Mouse (Mus musculus) MEL (cell line): ENCODE data around the gene Proser2. TPM values are rescaled to one million over a fixed set of nuclear protein-coding genes. Genes with fewer than 3 reads are reported as not detected.

Source experiments
- DNase-seq: peaks from one replicate; pipeline ENCODE4 v3.0.0; 2011; ENCODE audit warnings: low read depth, low spot score
- H3K27ac ChIP-seq: 2 replicates; pipeline ENCODE4 v1.5.1; 2012; ENCODE audit warnings: low read depth, mild to moderate bottlenecking, control low read depth, low read length, moderate library complexity; ENCODE audit not compliant: control insufficient read depth
- H3K27me3 ChIP-seq, 2 experiments: fragments of 150-350 bp in 1 of 2; sonication (generic) in 1 of 2; 2 replicates each; pipeline ENCODE4 v1.6.1; 2012; ENCODE audit warnings: low read length in 2 of 2, mild to moderate bottlenecking in 2 of 2, improper control_type of control experiment in 1 of 2, moderate library complexity in 1 of 2; ENCODE audit not compliant: insufficient read depth in 2 of 2, control insufficient read depth in 1 of 2
- H3K36me3 ChIP-seq, 2 experiments: 2 replicates each; pipeline ENCODE4 v1.6.1; 2012 to 2014; ENCODE audit warnings: low read length in 2 of 2, improper control_type of control experiment in 1 of 2, inconsistent platforms in 1 of 2, mild to moderate bottlenecking in 1 of 2; ENCODE audit not compliant: insufficient read depth in 2 of 2, control insufficient read depth in 1 of 2
- H3K4me1 ChIP-seq, 2 experiments: fragments of 150-350 bp in 1 of 2; sonication (generic) in 1 of 2; 2 replicates each; pipeline ENCODE4 v1.6.1; 2012; ENCODE audit warnings: low read length in 2 of 2, improper control_type of control experiment in 1 of 2, mild to moderate bottlenecking in 1 of 2; ENCODE audit not compliant: insufficient read depth in 2 of 2, control insufficient read depth in 1 of 2
- H3K4me3 ChIP-seq, 2 experiments: fragments of 150-350 bp in 1 of 2; sonication (generic) in 1 of 2; 2 replicates each; pipeline ENCODE4 v1.5.1; 2012; ENCODE audit warnings: low read depth in 2 of 2, low read length in 2 of 2, mild to moderate bottlenecking in 2 of 2, moderate library complexity in 2 of 2, control low read depth in 1 of 2, improper control_type of control experiment in 1 of 2; ENCODE audit not compliant: control insufficient read depth in 1 of 2, insufficient read depth in 1 of 2
- H3K79me2 ChIP-seq: 2 replicates; pipeline ENCODE4 v1.6.1; 2012; ENCODE audit warnings: mild to moderate bottlenecking, low read length, moderate library complexity; ENCODE audit not compliant: control insufficient read depth, poor library complexity, insufficient read depth
- H3K9ac ChIP-seq: 2 replicates; pipeline ENCODE4 v1.6.1; 2012; ENCODE audit warnings: low read depth, mild to moderate bottlenecking, control low read depth, low read length, moderate library complexity; ENCODE audit not compliant: control insufficient read depth, poor library complexity, severe bottlenecking
- H3K9me3 ChIP-seq: fragments of 150-350 bp; sonication (generic); replicated peaks from 2 replicates; pipeline ENCODE4 v1.6.1; 2012; ENCODE audit warnings: mild to moderate bottlenecking, low read length, improper control_type of control experiment, moderate library complexity; ENCODE audit not compliant: insufficient read depth
- BHLHE40 ChIP-seq: IDR thresholded peaks from 2 replicates; pipeline ENCODE4 v1.6.1; 2012; ENCODE audit warnings: low read depth, mild to moderate bottlenecking, inconsistent platforms, low read length, improper control_type of control experiment, borderline replicate concordance
- CHD1 ChIP-seq: IDR thresholded peaks from 2 replicates; pipeline ENCODE4 v1.6.1; 2012; ENCODE audit warnings: low read depth, mild to moderate bottlenecking, inconsistent platforms, low read length, improper control_type of control experiment
- CTCF ChIP-seq, 3 experiments: IDR thresholded peaks in 2 of 3; conservative IDR thresholded peaks in 1 of 3; 2 replicates each; pipeline ENCODE4 v1.5.1; 2011 to 2012; ENCODE audit warnings: low read length in 3 of 3, low read depth in 2 of 3, mild to moderate bottlenecking in 2 of 3, improper control_type of control experiment in 1 of 3, inconsistent platforms in 1 of 3, mixed read lengths in 1 of 3, moderate library complexity in 1 of 3; ENCODE audit not compliant: control insufficient read depth in 1 of 3, insufficient read depth in 1 of 3, poor library complexity in 1 of 3, severe bottlenecking in 1 of 3
- E2F4 ChIP-seq: IDR thresholded peaks from 2 replicates; pipeline ENCODE4 v1.6.1; 2011; ENCODE audit warnings: low read depth, low read length, improper control_type of control experiment, borderline replicate concordance
- ELF1 ChIP-seq: IDR thresholded peaks from 2 replicates; pipeline ENCODE4 v1.6.1; 2014; ENCODE audit warnings: low read depth, mild to moderate bottlenecking, inconsistent platforms, low read length, improper control_type of control experiment, moderate library complexity
- GABPA ChIP-seq: IDR thresholded peaks from 2 replicates; pipeline ENCODE4 v1.6.1; 2012; ENCODE audit warnings: low read depth, mild to moderate bottlenecking, inconsistent platforms, low read length, improper control_type of control experiment, moderate library complexity
- GATA1 ChIP-seq: IDR thresholded peaks from 2 replicates; pipeline ENCODE4 v1.6.1; 2011; ENCODE audit warnings: low read depth, low read length, improper control_type of control experiment
- HCFC1 ChIP-seq: IDR thresholded peaks from 2 replicates; pipeline ENCODE4 v1.6.1; 2012; ENCODE audit warnings: low read depth, mild to moderate bottlenecking, inconsistent platforms, low read length, improper control_type of control experiment, moderate library complexity
- JUND ChIP-seq: IDR thresholded peaks from 2 replicates; pipeline ENCODE4 v1.6.1; 2011; ENCODE audit warnings: low read depth, mild to moderate bottlenecking, improper control_type of control experiment, low read length
- MAZ ChIP-seq: IDR thresholded peaks from 2 replicates; pipeline ENCODE4 v1.6.1; 2012; ENCODE audit warnings: low read depth, mild to moderate bottlenecking, inconsistent platforms, low read length, improper control_type of control experiment
- MEF2A ChIP-seq: IDR thresholded peaks from 2 replicates; pipeline ENCODE4 v1.6.1; 2014; ENCODE audit warnings: low read depth, mild to moderate bottlenecking, inconsistent platforms, low read length, improper control_type of control experiment; ENCODE audit not compliant: poor library complexity, insufficient replicate concordance, severe bottlenecking; ENCODE audit errors: extremely low read depth
- MXI1 ChIP-seq: IDR thresholded peaks from 2 replicates; pipeline ENCODE4 v1.6.1; 2011; ENCODE audit warnings: mild to moderate bottlenecking, low read depth, low read length, improper control_type of control experiment
- MYB ChIP-seq: IDR thresholded peaks from 2 replicates; pipeline ENCODE4 v1.6.1; 2011; ENCODE audit warnings: mild to moderate bottlenecking, low read depth, low read length, improper control_type of control experiment
- NELFE ChIP-seq: IDR thresholded peaks from 2 replicates; pipeline ENCODE4 v1.6.1; 2011; ENCODE audit warnings: low read depth, low read length, improper control_type of control experiment
- NRF1 ChIP-seq: IDR thresholded peaks from 2 replicates; pipeline ENCODE4 v1.6.1; 2014; ENCODE audit warnings: low read depth, mild to moderate bottlenecking, inconsistent platforms, low read length, improper control_type of control experiment, moderate library complexity; ENCODE audit not compliant: poor library complexity, insufficient read depth, severe bottlenecking
- POLR2A ChIP-seq, 2 experiments: IDR thresholded peaks; 2 replicates each; pipeline ENCODE4 v1.6.1; 2011 to 2012; ENCODE audit warnings: low read length in 2 of 2, mild to moderate bottlenecking in 2 of 2, control low read depth in 1 of 2, improper control_type of control experiment in 1 of 2, low read depth in 1 of 2, moderate library complexity in 1 of 2; ENCODE audit not compliant: control insufficient read depth in 1 of 2, insufficient read depth in 1 of 2, poor library complexity in 1 of 2
- POLR2AphosphoS2 ChIP-seq: IDR thresholded peaks from 2 replicates; pipeline ENCODE4 v1.6.1; 2011; ENCODE audit warnings: low read length, improper control_type of control experiment
- RAD21 ChIP-seq: IDR thresholded peaks from 2 replicates; pipeline ENCODE4 v1.6.1; 2011; ENCODE audit warnings: mild to moderate bottlenecking, low read depth, low read length, improper control_type of control experiment
- SMC3 ChIP-seq: IDR thresholded peaks from 2 replicates; pipeline ENCODE4 v1.6.1; 2011; ENCODE audit warnings: low read depth, low read length, improper control_type of control experiment
- TBP ChIP-seq: IDR thresholded peaks from 2 replicates; pipeline ENCODE4 v1.8.0; 2011; ENCODE audit warnings: low read depth, low read length, improper control_type of control experiment
- USF2 ChIP-seq, 2 experiments: IDR thresholded peaks; 2 replicates each; pipeline ENCODE4 v1.6.1; 2011 to 2012; ENCODE audit warnings: improper control_type of control experiment in 2 of 2, low read length in 2 of 2, borderline replicate concordance in 1 of 2, inconsistent platforms in 1 of 2, low read depth in 1 of 2, mild to moderate bottlenecking in 1 of 2; ENCODE audit not compliant: insufficient read depth in 1 of 2
- ZC3H11A ChIP-seq: IDR thresholded peaks from 2 replicates; pipeline ENCODE4 v1.6.1; 2012; ENCODE audit warnings: low read depth, mild to moderate bottlenecking, inconsistent platforms, low read length, improper control_type of control experiment
- ZKSCAN1 ChIP-seq: IDR thresholded peaks from 2 replicates; pipeline ENCODE4 v1.6.1; 2012; ENCODE audit warnings: low read depth, mild to moderate bottlenecking, inconsistent platforms, low read length, improper control_type of control experiment, moderate library complexity
- ZNF384 ChIP-seq: IDR thresholded peaks from 2 replicates; pipeline ENCODE4 v1.6.1; 2012; ENCODE audit warnings: low read depth, mild to moderate bottlenecking, inconsistent platforms, low read length, improper control_type of control experiment
- polyA plus RNA-seq, 2 experiments: library from polyadenylated mRNA; stranded (reverse) in 1 of 2; unstranded in 1 of 2; fragments of >175 nt in 1 of 2; fragments of >200 nt in 1 of 2; gene quantifications; 2 replicates each; pipeline versions ENCODE4 v1.2.1 to v1.2.4; 2012; ENCODE audit warnings: low replicate concordance in 2 of 2, low read depth in 1 of 2; ENCODE audit not compliant: insufficient read length in 2 of 2, insufficient read depth in 1 of 2, missing spikeins in 1 of 2
- total RNA-seq: library from RNA; depleted of rRNA; stranded (reverse); fragments of 300-350 nt; gene quantifications from 2 replicates; pipeline ENCODE4 v1.2.3, GENCODE M21; 2012

Gene Proser2
- total and polyA plus RNA-seq, 3 experiments = not detected

DNA sequence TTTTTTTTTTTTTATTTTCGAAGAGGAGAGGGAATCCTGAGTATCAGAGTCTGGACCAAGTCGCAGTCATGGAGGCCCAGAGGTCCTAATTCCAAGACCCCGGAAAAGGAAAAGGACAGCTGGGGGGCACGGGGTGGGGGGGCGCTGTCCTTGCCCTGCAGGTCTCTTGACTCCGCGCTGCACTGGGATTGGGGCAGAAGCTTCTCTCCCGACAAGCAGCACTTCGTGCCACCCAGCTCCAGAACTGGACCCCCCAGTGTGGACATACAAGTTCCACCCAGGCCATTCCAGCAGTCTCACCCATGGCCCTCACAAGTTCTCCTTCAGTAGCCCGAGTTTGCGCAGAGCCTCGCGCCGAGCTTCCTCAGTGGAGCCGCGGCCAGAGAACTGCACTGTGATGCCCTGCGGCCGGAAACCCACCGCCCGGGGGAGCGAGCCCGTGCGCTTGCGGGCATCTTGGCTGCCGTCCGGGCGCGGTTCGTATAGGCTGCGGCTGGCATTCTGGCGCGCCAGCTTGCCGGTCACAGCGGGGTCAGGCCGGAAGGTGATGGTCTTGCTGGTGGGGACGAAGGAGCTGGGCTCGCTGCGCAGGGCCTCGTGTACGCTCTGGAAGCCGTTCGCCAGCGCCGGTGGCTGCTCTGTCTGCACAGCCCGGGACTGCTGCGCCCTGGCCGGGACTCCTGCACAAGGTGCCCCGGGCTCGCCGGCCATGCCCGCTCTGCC lies 29.8 kb downstream of the Proser2 start:
- no peak for TF ChIP-seq CHD1
- TF ChIP-seq NELFE = no peak
- TF ChIP-seq HCFC1 = no peak
- TF ChIP-seq MXI1 = no peak
- no peak for TF ChIP-seq GATA1
- no peak for TF ChIP-seq POLR2A (IDR thresholded peaks at IDR 0.05; ENCODE audit: control insufficient read depth in 1 of 2, insufficient read depth in 1 of 2, low read depth in 1 of 2, low read length in 2 of 2, poor library complexity in 1 of 2)
- TF ChIP-seq NRF1 = no peak
- TF ChIP-seq GABPA = no peak
- TF ChIP-seq JUND = no peak
- no peak for TF ChIP-seq ZKSCAN1
- no peak for TF ChIP-seq ZNF384
- TF ChIP-seq TBP = no peak
- TF ChIP-seq POLR2AphosphoS2 = no peak
- Histone ChIP-seq H3K9me3 (no peaks in the 10 kb centered on the region), H3K4me3 (no peak overlapping the region), H3K4me1 (no peaks in the 10 kb centered on the region), H3K27ac (no peak overlapping the region), H3K79me2 (no peaks in the 10 kb centered on the region), H3K27me3 (peaks cover 0 to 3% of the 10 kb centered on the region in 2 experiments; a peak in 3 of 4 replicates), H3K9ac (no peak overlapping the region), H3K36me3 (no peaks in the 10 kb centered on the region)
- no peak for DNase-seq

DNA sequence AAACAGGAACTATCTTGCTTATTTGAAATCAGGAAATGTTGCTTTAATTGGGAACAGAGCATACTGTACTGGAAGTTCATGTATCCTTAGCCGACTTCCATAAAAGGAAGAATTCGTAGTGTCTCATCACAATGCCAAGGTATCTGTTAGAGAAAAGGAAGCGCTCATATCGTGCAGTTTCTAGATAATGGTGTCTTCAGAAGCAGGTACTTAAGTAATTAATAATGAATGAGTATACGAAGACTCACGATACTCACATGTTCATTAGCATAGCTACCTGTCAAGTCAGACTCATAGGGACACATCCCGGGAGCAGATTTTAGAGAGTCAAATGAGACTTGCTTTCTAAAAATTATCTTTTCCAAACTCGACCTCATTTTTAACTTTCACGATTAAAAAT lies 30.6 kb downstream of the Proser2 start:
- Histone ChIP-seq H3K36me3 (no peaks in the 10 kb centered on the region), H3K9ac (no peak overlapping the region), H3K9me3 (no peaks in the 10 kb centered on the region), H3K27ac (no peak overlapping the region), H3K4me1 (no peaks in the 10 kb centered on the region), H3K4me3 (no peak overlapping the region), H3K27me3 (peaks cover 0 to 3% of the 10 kb centered on the region in 2 experiments; a peak in 3 of 4 replicates), H3K79me2 (no peaks in the 10 kb centered on the region)
- TF ChIP-seq RAD21 = no peak
- DNase-seq = no peak

DNA sequence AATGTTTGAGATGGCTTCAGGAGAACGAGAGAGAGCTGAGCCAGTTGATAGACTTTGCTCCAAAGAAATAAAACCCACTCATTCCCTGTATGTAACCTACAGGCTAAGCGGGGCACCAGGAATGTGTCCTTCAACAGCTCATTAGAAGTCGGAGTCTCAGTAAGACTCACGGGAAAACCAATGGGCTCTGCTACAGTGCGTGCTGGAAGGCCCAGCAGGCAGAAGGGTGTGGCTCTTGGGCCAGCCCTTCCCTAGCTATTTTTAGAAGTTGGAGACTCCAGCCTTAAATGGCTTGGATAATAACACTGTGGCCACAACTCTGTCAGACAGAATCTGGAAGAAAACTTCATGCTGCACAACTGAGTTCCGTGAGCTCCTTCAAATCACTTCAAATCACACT lies 31.1 kb downstream of the Proser2 start:
- DNase-seq = no peak
- Histone ChIP-seq H3K27me3 (peaks cover 0 to 3% of the 10 kb centered on the region in 2 experiments; a peak in 3 of 4 replicates), H3K4me1 (no peaks in the 10 kb centered on the region), H3K36me3 (no peaks in the 10 kb centered on the region), H3K4me3 (no peak overlapping the region), H3K9ac (no peak overlapping the region)
- no peak for TF ChIP-seq CTCF (IDR thresholded peaks at IDR 0.05 in 2 of 3, conservative IDR thresholded peaks at IDR 0.05 in 1 of 3; ENCODE audit: control insufficient read depth in 1 of 3, insufficient read depth in 1 of 3, low read depth in 2 of 3, low read length in 3 of 3, poor library complexity in 1 of 3, severe bottlenecking in 1 of 3)
- TF ChIP-seq USF2 (IDR thresholded peaks at IDR 0.05; ENCODE audit: borderline replicate concordance in 1 of 2, insufficient read depth in 1 of 2, low read depth in 1 of 2, low read length in 2 of 2) = no peak
- TF ChIP-seq POLR2A (IDR thresholded peaks at IDR 0.05; ENCODE audit: control insufficient read depth in 1 of 2, insufficient read depth in 1 of 2, low read depth in 1 of 2, low read length in 2 of 2, poor library complexity in 1 of 2) = no peak
- TF ChIP-seq ZC3H11A = no peak
- no peak for TF ChIP-seq MYB
- TF ChIP-seq MXI1 = no peak
- TF ChIP-seq MEF2A = no peak
- TF ChIP-seq ELF1 = no peak
- TF ChIP-seq E2F4 = no peak
- TF ChIP-seq HCFC1 = no peak
- no peak for TF ChIP-seq SMC3
- no peak for TF ChIP-seq BHLHE40
- no peak for TF ChIP-seq MAZ
- no peak for TF ChIP-seq GABPA
- no peak for TF ChIP-seq POLR2AphosphoS2
- TF ChIP-seq JUND = no peak
- TF ChIP-seq, all 39 proteins: peak for 0
- no peak overlapping the region for H3K27ac ChIP-seq
- H3K79me2 ChIP-seq = no peaks in the 10 kb centered on the region
- no peaks in the 10 kb centered on the region for H3K9me3 ChIP-seq
